Mouse (Mus musculus): Measurements from ENCODE around the gene Mrpl51. TPM values are rescaled to one million over a fixed set of nuclear protein-coding genes. Genes with fewer than 3 reads are reported as not detected.
"Not testable (repeated sequence)": the region's sequence is repeated elsewhere in the genome, so short reads cannot be mapped to it uniquely, and the experiment has no call there.

The Mrpl51 gene
- polyA plus RNA-seq, 1 experiment from 2014 or later, result 178 TPM

DNA sequence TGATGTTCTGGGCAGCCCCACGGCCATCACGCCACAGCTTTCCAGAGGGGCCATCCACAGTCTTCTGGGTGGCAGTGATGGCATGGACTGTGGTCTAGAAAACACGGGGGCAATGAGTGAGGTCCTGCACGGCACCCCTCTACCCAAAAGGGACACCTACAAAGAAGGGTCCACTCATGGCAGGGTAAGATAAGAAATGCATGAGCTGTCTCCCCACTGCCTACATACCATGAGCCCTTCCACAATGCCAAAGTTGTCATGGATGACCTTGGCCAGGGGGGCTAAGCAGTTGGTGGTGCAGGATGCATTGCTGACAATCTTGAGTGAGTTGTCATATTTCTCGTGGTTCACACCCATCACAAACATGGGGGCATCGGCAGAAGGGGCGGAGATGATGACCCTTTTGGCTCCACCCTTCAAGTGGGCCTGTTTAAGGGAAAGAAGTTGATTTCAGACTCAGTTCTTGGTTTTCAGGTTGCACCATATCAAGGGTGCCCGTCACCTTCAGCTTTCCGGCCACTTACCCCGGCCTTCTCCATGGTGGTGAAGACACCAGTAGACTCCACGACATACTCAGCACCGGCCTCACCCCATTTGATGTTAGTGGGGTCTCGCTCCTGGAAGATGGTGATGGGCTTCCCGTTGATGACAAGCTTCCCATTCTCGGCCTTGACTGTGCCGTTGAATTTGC is 28.8 kb upstream of the Mrpl51 start:
- not testable (repeated sequence) for H3K4me2 ChIP-seq (ENCODE audit: low read depth); H3K9ac ChIP-seq (ENCODE audit: low read length); H3K9me3 ChIP-seq (ENCODE audit: control insufficient read depth, low read length); H3K4me3 ChIP-seq (ENCODE audit: low read depth, low read length); DNase-seq (ENCODE audit: low spot score); ATAC-seq (ENCODE audit: insufficient read depth, low FRiP score, low TSS enrichment); H3K27me3 ChIP-seq (ENCODE audit: control insufficient read depth, insufficient read depth, low read length); H3K27ac ChIP-seq (ENCODE audit: low read depth, low read length)
- WGBS, result 83% methylated on average over 8 of the region's 16 CpGs
- Histone ChIP-seq H3K4me1 (ENCODE audit: control insufficient read depth, insufficient read depth, low read length) (peaks cover 28% of the 10 kb centered on the region), H3K36me3 (ENCODE audit: control insufficient read depth, insufficient read depth, low read length) (peaks cover 18% of the 10 kb centered on the region)

DNA sequence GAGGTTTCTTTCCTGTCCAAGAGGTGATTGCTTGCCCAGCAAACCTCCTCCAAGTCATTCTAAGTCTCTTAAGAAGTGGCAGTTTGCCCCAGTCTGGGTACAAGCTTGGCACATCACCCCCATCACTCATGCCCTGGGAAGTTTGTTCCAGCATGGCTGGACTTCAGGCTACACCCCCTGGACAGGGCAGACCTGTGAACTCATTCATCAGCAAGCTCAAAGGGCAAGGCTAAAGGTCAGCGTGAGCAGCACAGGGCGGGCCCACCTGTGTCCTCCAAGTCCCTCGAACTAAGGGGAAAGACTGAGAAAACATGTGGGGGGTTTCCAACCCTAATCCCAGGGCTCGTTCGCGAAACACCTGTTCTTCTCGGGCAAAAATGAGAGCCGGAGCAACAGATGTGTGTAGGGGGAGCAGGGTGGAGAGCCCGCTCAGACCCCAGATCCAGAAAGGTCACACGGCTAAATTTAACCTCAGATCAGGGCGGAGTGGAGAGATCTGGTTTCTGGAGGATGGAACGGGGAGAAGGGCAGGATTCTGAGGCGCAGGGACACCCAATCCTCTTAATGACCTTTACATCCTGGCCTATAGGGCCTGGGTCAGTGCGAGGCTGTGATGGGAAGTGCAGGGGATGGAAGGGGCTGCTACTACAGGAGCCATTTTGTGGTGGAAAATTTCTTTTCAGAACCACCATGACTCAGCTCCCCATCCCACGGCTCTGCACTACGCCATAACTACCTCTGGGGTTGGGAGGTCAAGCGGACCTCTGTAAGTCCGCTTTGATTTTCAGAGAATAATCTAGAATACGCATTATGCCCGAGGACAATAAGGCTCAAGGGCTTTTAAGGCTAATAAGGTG is 27.6 kb upstream of the Mrpl51 start:
- no peak for ATAC-seq (ENCODE audit: insufficient read depth, low FRiP score, low TSS enrichment)
- WGBS, result 6% methylated on average over 20 of the region's 20 CpGs
- peak overlapping the region; percentile 97 for H3K9ac ChIP-seq (ENCODE audit: low read length)
- peaks cover 26% of the 10 kb centered on the region for H3K4me1 ChIP-seq (ENCODE audit: control insufficient read depth, insufficient read depth, low read length)
- DNase-seq (ENCODE audit: low spot score), result peak; percentile 43
- H3K27me3 ChIP-seq (ENCODE audit: control insufficient read depth, insufficient read depth, low read length), result no peaks in the 10 kb centered on the region
- H3K4me2 ChIP-seq (ENCODE audit: low read depth), result peak overlapping the region; percentile 85
- peak overlapping the region; percentile 95 for H3K27ac ChIP-seq (ENCODE audit: low read depth, low read length)
- H3K36me3 ChIP-seq (ENCODE audit: control insufficient read depth, insufficient read depth, low read length), result peaks cover 17% of the 10 kb centered on the region
- H3K4me3 ChIP-seq (ENCODE audit: low read depth, low read length), result peak overlapping the region; percentile 96
- H3K9me3 ChIP-seq (ENCODE audit: control insufficient read depth, low read length), result no peaks in the 10 kb centered on the region

DNA sequence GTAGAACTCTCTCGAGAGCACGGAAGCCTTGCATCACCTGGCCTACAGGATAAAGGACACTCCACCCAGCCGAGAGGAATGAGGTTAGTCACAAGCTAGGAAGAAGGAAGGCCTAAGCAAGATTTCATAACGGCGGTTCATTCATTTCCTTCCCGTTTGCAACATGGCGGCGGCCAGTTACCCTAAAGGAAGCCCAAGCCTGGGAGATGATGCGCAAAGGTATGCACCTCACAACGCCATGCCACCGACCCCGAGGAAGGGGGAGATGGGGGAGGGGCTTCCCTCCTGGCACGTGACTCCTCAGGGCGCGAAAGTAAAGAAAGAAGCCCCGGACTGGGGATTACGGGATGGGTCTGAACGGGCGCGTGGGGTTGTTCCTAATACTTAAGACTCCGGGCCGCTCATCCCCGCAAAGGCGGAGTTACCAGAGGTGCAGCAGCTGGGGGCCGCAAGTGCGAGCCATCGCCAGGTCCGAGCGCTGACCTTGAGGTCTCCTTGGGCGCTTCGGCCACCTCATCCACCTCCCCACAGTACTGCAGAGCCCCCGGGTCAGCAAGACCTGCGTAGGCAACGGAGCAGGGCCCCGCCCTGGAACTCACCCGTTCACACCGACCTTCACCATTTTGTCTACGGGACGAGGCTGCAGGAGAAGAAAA is 26.8 kb upstream of the Mrpl51 start:
- H3K4me1 ChIP-seq (ENCODE audit: control insufficient read depth, insufficient read depth, low read length), result peaks cover 26% of the 10 kb centered on the region
- H3K36me3 ChIP-seq (ENCODE audit: control insufficient read depth, insufficient read depth, low read length), result peaks cover 22% of the 10 kb centered on the region
- under 1% methylated on average over 39 of the region's 39 CpGs for WGBS
- no peaks in the 10 kb centered on the region for H3K9me3 ChIP-seq (ENCODE audit: control insufficient read depth, low read length)
- peak overlapping the region; percentile 95 for H3K27ac ChIP-seq (ENCODE audit: low read depth, low read length)
- H3K4me3 ChIP-seq (ENCODE audit: low read depth, low read length), result peak overlapping the region; percentile 96
- peak overlapping the region; percentile 85 for H3K4me2 ChIP-seq (ENCODE audit: low read depth)
- H3K27me3 ChIP-seq (ENCODE audit: control insufficient read depth, insufficient read depth, low read length), result no peaks in the 10 kb centered on the region
- peak; percentile 87 for DNase-seq (ENCODE audit: low spot score)
- H3K9ac ChIP-seq (ENCODE audit: low read length), result peak overlapping the region; percentile 97
- peak; percentile 36 for ATAC-seq (ENCODE audit: insufficient read depth, low FRiP score, low TSS enrichment)

DNA sequence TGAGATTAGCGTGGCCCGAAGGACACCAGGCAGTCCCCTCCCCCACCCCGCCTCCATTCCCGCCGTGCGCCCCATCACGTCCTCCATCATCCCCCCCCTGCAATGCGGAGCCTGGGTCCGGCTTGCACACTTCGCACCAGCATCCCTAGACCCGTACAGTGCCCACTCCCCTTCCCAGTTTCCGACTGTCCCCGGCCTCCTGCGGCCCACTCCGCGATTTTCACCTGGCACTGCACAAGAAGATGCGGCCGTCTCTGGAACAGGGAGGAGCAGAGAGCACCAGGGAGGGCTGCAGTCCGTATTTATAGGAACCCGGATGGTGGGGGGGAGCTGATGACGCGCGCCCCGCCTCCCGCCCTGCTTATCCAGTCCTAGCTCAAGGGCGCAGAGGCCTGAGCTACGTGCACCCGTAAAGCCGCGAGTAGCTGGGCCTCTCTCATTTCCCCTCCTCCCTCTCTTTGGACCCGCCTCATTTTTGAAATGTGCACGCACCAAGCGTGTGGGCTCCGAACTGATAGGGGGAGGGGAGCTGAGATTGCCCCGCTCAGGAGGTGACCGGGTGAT is 26.2 kb upstream of the Mrpl51 start:
- Histone ChIP-seq H3K4me1 (ENCODE audit: control insufficient read depth, insufficient read depth, low read length) (peaks cover 26% of the 10 kb centered on the region), H3K27me3 (ENCODE audit: control insufficient read depth, insufficient read depth, low read length) (no peaks in the 10 kb centered on the region), H3K9me3 (ENCODE audit: control insufficient read depth, low read length) (no peaks in the 10 kb centered on the region), H3K9ac (ENCODE audit: low read length) (peak overlapping the region; percentile 97), H3K4me3 (ENCODE audit: low read depth, low read length) (peak overlapping the region; percentile 96), H3K4me2 (ENCODE audit: low read depth) (peak overlapping the region; percentile 85), H3K36me3 (ENCODE audit: control insufficient read depth, insufficient read depth, low read length) (peaks cover 24% of the 10 kb centered on the region), H3K27ac (ENCODE audit: low read depth, low read length) (peak overlapping the region; percentile 95)
- ATAC-seq (ENCODE audit: insufficient read depth, low FRiP score, low TSS enrichment) (peak; percentile 92), DNase-seq (ENCODE audit: low spot score) (peak; percentile 95)
- 0% methylated on average over 36 of the region's 36 CpGs for WGBS

DNA sequence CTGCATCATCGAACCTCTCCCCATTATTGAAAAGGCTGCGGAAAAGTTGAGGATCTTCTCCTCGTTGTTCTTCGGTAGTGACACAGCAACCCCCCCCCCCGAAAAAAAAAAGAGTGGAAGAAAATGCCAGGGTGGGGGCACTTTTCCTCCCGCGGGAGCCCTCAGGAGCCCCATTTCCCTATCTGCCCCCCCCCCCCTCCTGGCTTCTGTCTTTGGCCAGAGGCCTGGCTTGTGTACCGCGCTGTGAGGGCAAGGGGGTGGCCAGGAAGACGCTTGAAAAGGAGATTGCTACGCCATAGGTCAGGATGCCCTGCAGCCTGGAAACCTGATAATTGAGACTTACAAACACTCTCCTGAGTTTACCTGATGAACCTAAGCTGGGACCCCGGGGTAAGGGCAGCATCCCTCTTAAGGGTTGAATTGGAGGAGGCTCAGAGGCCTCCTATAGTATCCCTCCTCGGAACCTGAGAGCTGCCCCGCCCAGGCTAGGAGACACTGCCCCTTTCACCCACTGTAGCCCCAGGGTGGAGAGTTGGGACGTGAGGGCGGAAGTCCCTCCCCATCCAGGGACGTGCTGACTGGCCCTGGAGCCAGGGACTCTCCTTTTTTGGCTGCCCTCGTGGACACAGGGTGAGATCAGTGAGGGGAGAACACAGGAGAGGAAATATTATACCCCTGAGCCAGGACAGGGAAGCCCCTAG is 25.4 kb upstream of the Mrpl51 start, which contains the start of gene Gapdh:
Gene Gapdh, minus strand, starts transcription at position 417 of the 701 bp plus-strand sequence.
- peak within 1 kb of the TSS; percentile 85 for H3K4me2 ChIP-seq (ENCODE audit: low read depth)
- H3K27ac ChIP-seq (ENCODE audit: low read depth, low read length), result peak within 1 kb of the TSS; percentile 95
- H3K9me3 ChIP-seq (ENCODE audit: control insufficient read depth, low read length), result no peaks in the 10 kb centered on the region
- peaks cover 26% of the 10 kb centered on the region for H3K4me1 ChIP-seq (ENCODE audit: control insufficient read depth, insufficient read depth, low read length)
- 0% methylated on average over 18 of the region's 18 CpGs for WGBS
- H3K36me3 ChIP-seq (ENCODE audit: control insufficient read depth, insufficient read depth, low read length), result peaks cover 28% of the 10 kb centered on the region
- peak; percentile 70 for DNase-seq (ENCODE audit: low spot score)
- H3K27me3 ChIP-seq (ENCODE audit: control insufficient read depth, insufficient read depth, low read length), result no peaks in the 10 kb centered on the region
- ATAC-seq (ENCODE audit: insufficient read depth, low FRiP score, low TSS enrichment), result peak; percentile 8; the same call in 1 of the 2 replicates
- H3K4me3 ChIP-seq (ENCODE audit: low read depth, low read length), result peak within 1 kb of the TSS; percentile 96
- H3K9ac ChIP-seq (ENCODE audit: low read length), result peak within 1 kb of the TSS; percentile 97

DNA sequence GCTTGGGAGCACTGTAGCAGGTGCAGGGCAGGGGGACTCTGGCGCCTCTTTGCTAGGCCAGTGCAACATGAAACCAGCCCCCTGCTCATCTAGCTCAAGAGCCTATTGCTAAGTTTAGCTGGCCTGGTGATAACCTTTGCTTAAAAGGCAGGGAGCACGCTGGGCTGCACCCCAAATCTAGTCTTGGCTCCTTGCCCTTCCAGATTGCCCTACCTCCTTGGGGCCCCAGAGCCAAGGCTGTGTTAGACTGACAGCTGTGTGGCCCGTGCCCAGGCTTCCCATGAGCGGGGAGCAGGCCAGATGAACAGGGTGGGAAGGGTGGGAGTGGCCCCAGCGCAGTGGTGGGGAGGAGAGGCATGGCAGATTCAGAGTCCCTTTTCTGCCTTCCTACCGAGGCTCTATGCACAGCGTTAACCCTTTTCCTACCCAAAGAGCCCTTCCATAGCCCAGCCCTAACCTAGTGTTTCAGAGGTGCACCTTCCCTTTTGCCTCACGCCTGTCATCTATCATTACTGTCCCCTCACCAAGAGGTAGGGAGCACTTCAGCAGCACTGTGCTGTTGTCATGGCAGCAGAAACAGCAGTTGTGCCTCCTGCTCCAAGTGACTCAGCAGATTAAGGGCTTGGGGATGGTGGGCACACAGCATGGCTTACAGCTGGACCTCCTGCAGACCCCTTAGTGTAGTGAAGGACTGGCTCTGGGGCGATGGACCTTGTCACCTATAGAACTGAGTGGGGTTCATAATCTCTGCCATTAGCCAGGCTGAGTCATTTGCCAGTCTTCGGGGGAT is 24.5 kb upstream of the Mrpl51 start:
- Histone ChIP-seq H3K4me1 (ENCODE audit: control insufficient read depth, insufficient read depth, low read length) (peaks cover 26% of the 10 kb centered on the region), H3K4me3 (ENCODE audit: low read depth, low read length) (peak overlapping the region; percentile 96; the same call in 1 of the 2 replicates), H3K9me3 (ENCODE audit: control insufficient read depth, low read length) (no peaks in the 10 kb centered on the region), H3K27me3 (ENCODE audit: control insufficient read depth, insufficient read depth, low read length) (no peaks in the 10 kb centered on the region), H3K27ac (ENCODE audit: low read depth, low read length) (peak overlapping the region; percentile 58), H3K36me3 (ENCODE audit: control insufficient read depth, insufficient read depth, low read length) (peaks cover 35% of the 10 kb centered on the region), H3K4me2 (ENCODE audit: low read depth) (peak overlapping the region; percentile 85), H3K9ac (ENCODE audit: low read length) (peak overlapping the region; percentile 97)
- ATAC-seq (ENCODE audit: insufficient read depth, low FRiP score, low TSS enrichment), result no peak
- WGBS, result 19% methylated on average over 10 of the region's 10 CpGs
- peak; percentile 44 for DNase-seq (ENCODE audit: low spot score)

DNA sequence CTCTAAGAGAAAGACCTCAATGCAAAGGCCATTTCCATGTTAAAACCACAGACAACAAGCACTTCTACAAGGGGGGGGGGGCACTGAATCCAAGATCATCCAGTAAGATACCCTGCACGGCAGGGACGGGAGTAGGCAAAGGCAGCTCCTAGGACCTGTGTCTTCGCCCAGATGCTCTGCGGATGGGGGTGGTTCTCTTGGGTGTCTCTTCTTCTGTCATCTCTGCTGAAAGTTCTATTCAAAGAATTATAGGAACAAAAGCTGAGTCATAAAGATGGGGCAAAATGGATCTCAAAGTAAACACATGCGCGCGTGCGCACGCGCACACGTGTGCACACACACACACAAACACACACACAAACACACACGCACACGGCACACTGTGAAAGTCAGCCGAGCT is 23.5 kb upstream of the Mrpl51 start:
- DNase-seq (ENCODE audit: low spot score), result no peak
- Histone ChIP-seq H3K4me1 (ENCODE audit: control insufficient read depth, insufficient read depth, low read length) (peaks cover 26% of the 10 kb centered on the region), H3K36me3 (ENCODE audit: control insufficient read depth, insufficient read depth, low read length) (peaks cover 42% of the 10 kb centered on the region), H3K27ac (ENCODE audit: low read depth, low read length) (no peak overlapping the region), H3K4me3 (ENCODE audit: low read depth, low read length) (no peak overlapping the region), H3K4me2 (ENCODE audit: low read depth) (no peak overlapping the region), H3K9me3 (ENCODE audit: control insufficient read depth, low read length) (no peaks in the 10 kb centered on the region), H3K9ac (ENCODE audit: low read length) (no peak overlapping the region), H3K27me3 (ENCODE audit: control insufficient read depth, insufficient read depth, low read length) (no peaks in the 10 kb centered on the region)
- 93% methylated on average over 14 of the region's 14 CpGs for WGBS
- no peak for ATAC-seq (ENCODE audit: insufficient read depth, low FRiP score, low TSS enrichment)
